Mouse (Mus musculus): ENCODE measurements around the gene 2310039H08Rik.

Gene 2310039H08Rik

GRCm38 (mm10) chr17:46772404-46773277 lies at the start of gene 2310039H08Rik:
2310039H08Rik (plus strand) TSS chr17:46772635.
- peak; percentile 73 for DNase-seq (ENCODE audit: low read depth, low spot score)

- no peak for DNase-seq (ENCODE audit: low read depth, low spot score)
These were observed 47.9 kb upstream of the 2310039H08Rik start for GRCm38 (mm10) chr17:46724477-46725084.

- DNase-seq (ENCODE audit: low read depth, low spot score) = peak; percentile 31
These were observed 47.2 kb upstream of the 2310039H08Rik start for GRCm38 (mm10) chr17:46725273-46725672.

GRCm38 (mm10) chr17:46725731-46726645 lies 46.4 kb upstream of the 2310039H08Rik start:
- DNase-seq (ENCODE audit: low read depth, low spot score) = no peak

- no peak for DNase-seq (ENCODE audit: low read depth, low spot score)
These were observed 45.2 kb upstream of the 2310039H08Rik start for GRCm38 (mm10) chr17:46727271-46727670.

- DNase-seq (ENCODE audit: low read depth, low spot score) = no peak
These were observed 44.4 kb upstream of the 2310039H08Rik start for GRCm38 (mm10) chr17:46728021-46728420.

- DNase-seq (ENCODE audit: low read depth, low spot score) = no peak
These were observed 43.9 kb upstream of the 2310039H08Rik start for GRCm38 (mm10) chr17:46728496-46728895.

GRCm38 (mm10) chr17:46728904-46729318 lies 43.5 kb upstream of the 2310039H08Rik start, which contains the start of gene Gnmt:
Gnmt (minus strand) TSS chr17:46729168.
- no peak for DNase-seq (ENCODE audit: low read depth, low spot score)

- no peak for DNase-seq (ENCODE audit: low read depth, low spot score)
These were observed 38.4 kb upstream of the 2310039H08Rik start for GRCm38 (mm10) chr17:46734055-46734454.

GRCm38 (mm10) chr17:46735287-46735686 lies 37.1 kb upstream of the 2310039H08Rik start:
- no peak for DNase-seq (ENCODE audit: low read depth, low spot score)

GRCm38 (mm10) chr17:46736160-46736559 lies 36.3 kb upstream of the 2310039H08Rik start:
- no peak for DNase-seq (ENCODE audit: low read depth, low spot score)

- no peak for DNase-seq (ENCODE audit: low read depth, low spot score)
These were observed 31.1 kb upstream of the 2310039H08Rik start for GRCm38 (mm10) chr17:46741305-46741704.

GRCm38 (mm10) chr17:46742986-46743385 lies 29.4 kb upstream of the 2310039H08Rik start:
- no peak for DNase-seq (ENCODE audit: low read depth, low spot score)

- DNase-seq (ENCODE audit: low read depth, low spot score) = no peak
These were observed 26.9 kb upstream of the 2310039H08Rik start for GRCm38 (mm10) chr17:46745506-46745905.

- DNase-seq (ENCODE audit: low read depth, low spot score) = no peak
These were observed 25.2 kb upstream of the 2310039H08Rik start for GRCm38 (mm10) chr17:46747234-46747633.

- no peak for DNase-seq (ENCODE audit: low read depth, low spot score)
These were observed 24.6 kb upstream of the 2310039H08Rik start for GRCm38 (mm10) chr17:46747806-46748205.

- no peak for DNase-seq (ENCODE audit: low read depth, low spot score)
These were observed 23.2 kb upstream of the 2310039H08Rik start for GRCm38 (mm10) chr17:46749282-46749681.

GRCm38 (mm10) chr17:46750580-46750979 lies 21.9 kb upstream of the 2310039H08Rik start:
- DNase-seq (ENCODE audit: low read depth, low spot score) = no peak

- peak; percentile 57 for DNase-seq (ENCODE audit: low read depth, low spot score)
These were observed 21.2 kb upstream of the 2310039H08Rik start for GRCm38 (mm10) chr17:46751056-46751793.

GRCm38 (mm10) chr17:46751794-46752556 lies 20.5 kb upstream of the 2310039H08Rik start, which contains the start of gene Cnpy3:
Cnpy3 (minus strand) TSS chr17:46752214.
- DNase-seq (ENCODE audit: low read depth, low spot score) = peak; percentile 98
